Mouse (Mus musculus): Measurements from ENCODE around the gene Gm40193. TPM values are rescaled to one million over a fixed set of nuclear protein-coding genes. Genes with fewer than 3 reads are reported as not detected.
A peak's percentile ranks its signal among the peaks of the same experiment; 100 is the strongest.

The Gm40193 gene
- total RNA-seq, 2 experiments from 2014 or later: not detected

DNA sequence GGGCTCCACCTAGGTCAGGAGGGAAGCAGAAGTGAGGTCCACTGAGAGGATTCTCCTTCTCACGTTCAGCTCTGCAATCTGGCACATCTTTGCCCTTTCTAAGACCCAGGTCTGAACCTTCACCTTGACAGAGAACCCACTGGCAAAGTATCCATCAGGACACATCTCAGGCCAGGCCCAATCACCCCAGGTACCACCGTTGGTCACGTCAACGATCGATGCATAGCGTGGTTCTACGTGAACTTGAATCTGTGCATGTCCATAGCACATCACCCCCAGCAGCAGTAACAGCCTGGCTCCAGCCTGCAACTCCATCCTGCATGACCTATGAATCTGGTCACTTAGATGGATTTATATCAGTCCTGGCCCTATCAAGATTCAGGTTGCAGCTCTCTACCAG is 18.5 kb downstream of the Gm40193 start, which contains the start of gene Vmo1:
Vmo1 (minus strand) TSS at position 329 of the 400 bp plus-strand sequence.
- Histone ChIP-seq H3K27ac (no peak within 1 kb of the TSS), H3K4me3 (no peak within 1 kb of the TSS)
- TF ChIP-seq CTCF (IDR thresholded peaks at IDR 0.05): no peak
- DNase-seq (ENCODE audit: extremely low spot score in 1 of 2, low spot score in 2 of 2): no peak
- intact Hi-C loops (cut with DNase I): no loop called here

DNA sequence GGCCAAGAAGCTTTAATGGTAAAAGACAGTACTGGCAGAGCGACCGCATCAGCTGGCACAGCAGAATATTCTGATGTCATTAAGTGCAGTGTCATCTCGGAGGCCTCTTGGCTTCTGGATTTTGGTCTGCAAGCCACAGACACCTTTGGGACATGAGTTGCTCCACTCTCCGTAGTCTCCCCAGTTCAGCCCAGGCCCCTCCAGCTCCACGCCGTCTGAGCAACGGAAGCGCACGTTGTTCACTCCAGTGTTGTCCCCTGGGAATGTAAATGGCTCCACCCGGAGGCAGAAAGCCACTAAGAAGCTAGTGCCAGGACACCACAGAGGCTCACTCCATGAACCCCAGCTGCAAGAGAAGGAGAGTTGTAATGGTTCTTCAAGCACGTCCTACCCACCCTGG is 19.2 kb downstream of the Gm40193 start:
- intact Hi-C loops (cut with DNase I): no loop called here
- TF ChIP-seq CTCF (IDR thresholded peaks at IDR 0.05): no peak
- DNase-seq (ENCODE audit: extremely low spot score in 1 of 2, low spot score in 2 of 2): no peak
- Histone ChIP-seq H3K27ac (no peak overlapping the region), H3K4me3 (no peak overlapping the region)

DNA sequence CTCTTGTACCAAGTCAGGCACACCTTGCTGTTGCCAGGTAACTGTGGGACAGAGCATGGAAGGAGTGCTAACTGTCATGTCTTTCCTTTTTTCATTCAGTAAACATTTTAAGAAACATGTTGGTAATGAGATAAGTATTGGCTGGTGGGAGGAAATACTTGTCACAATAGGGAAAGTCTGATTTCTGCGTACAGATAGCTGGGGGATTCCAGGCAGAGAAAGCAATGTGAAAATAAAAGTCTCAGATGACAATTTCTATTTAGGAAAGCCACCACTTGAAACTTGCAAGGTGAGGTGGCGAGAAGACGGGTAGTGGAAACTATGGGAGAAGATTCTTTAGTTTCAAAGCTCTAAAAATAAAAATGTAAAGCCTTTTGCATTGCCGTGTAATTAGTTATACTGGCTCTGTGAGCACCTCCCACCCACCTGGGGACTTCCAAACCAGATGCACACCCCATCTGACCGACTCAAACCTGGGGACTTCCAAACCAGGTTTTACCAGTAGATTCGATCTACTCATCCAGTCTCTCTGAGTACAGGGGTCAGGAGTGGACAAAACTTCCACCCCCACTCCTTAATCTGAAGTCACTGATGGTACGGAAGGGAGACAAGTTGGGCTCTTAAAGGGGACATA is 19.9 kb downstream of the Gm40193 start:
- no peak for DNase-seq (ENCODE audit: extremely low spot score in 1 of 2, low spot score in 2 of 2)
- intact Hi-C loops (cut with DNase I): no loop called here
- Histone ChIP-seq H3K27ac (no peak overlapping the region), H3K4me3 (no peak overlapping the region)
- TF ChIP-seq CTCF (IDR thresholded peaks at IDR 0.05): no peak

DNA sequence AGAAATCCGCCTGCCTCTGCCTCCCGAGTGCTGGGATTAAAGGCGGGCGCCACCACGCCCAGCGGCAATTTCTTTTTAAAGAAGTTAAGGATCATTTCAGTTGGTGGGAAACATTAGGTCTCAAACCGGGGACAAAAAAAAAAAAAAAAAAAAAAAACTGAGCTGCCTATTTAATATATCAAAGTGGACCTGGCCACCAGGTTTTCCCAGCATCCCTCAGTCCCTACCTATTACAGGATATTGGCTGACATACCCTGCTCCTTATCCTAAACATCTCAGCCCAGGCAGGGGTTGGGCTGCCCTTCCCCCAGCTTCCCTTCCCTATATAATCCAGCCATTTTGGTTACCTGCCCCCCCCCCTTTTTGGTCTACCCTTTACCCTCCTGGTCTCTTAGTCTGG is 20.9 kb downstream of the Gm40193 start:
- Histone ChIP-seq H3K27ac (no peak overlapping the region), H3K4me3 (no peak overlapping the region)
- TF ChIP-seq CTCF (IDR thresholded peaks at IDR 0.05): no peak
- intact Hi-C loops (cut with DNase I): loop anchor here (2.0 kb wide), 1 partner anchor 59 kb away; no protein-coding TSS in a partner anchor
- no peak for DNase-seq (ENCODE audit: extremely low spot score in 1 of 2, low spot score in 2 of 2)

DNA sequence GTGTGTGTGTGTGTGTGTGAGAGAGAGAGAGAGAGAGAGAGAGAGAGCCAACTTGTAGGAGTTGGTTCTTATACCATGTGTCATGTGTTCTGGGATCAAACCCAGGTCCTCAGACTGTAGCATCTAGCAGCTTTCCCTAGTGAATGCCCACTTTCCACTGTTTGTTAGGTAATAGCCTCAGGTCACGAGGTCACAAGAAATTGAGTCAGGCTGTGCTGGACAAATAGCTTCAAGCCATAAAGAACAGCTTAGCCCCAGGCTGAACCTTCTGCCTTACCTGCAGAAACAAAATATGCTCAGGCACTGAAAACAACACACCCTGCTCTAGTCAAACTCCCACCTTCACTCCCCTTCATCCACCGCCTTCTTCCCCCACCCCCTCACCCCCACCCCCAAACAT is 21.5 kb downstream of the Gm40193 start:
- intact Hi-C loops (cut with DNase I): loop anchor here (2.0 kb wide), 1 partner anchor 58 kb away; no protein-coding TSS in a partner anchor
- Histone ChIP-seq H3K27ac (no peak overlapping the region), H3K4me3 (no peak overlapping the region)
- DNase-seq (ENCODE audit: extremely low spot score in 1 of 2, low spot score in 2 of 2): no peak
- TF ChIP-seq CTCF (IDR thresholded peaks at IDR 0.05): no peak

DNA sequence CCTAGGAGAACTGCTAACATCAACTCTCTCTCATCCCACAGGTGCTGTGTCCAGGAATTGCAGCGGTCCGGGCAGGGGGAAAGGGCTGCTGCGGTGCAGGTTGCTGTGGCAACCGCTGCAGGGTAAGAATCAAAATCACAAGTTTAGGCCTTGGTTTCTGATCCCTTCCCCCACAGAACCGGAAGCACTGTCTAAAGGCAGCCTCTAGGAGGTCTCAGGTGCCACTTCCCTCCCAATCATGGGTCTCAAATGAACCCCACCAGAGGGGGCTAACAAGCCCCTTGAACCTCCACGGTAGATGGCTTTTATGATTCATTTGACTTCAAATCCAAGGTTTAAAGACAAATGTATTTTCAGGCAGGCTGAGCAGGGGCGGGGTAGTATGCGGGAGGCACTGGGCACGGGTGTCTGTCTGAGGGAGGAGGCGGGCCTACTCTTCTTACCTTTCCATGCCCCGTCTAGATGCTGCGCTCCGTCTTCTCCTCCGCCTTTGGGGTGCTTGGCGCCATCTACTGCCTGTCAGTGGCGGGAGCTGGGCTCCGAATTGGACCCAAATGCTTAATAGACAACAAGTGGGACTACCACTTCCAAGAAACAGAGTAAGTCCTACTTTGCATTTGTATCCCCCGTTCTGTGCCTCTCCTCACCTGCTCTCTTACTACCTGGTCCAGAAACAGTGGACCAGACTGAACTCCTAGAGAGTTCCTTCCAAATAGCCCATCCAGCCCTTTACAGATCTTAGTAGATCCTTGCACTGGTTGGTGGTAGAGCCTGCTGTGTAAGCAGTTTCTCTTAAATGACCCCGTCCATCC is 22.8 kb downstream of the Gm40193 start:
- peak; percentile 20 to 35 for DNase-seq (ENCODE audit: extremely low spot score in 1 of 2, low spot score in 2 of 2)
- peak; percentile 56 for TF ChIP-seq CTCF (IDR thresholded peaks at IDR 0.05)
- Histone ChIP-seq H3K27ac (no peak overlapping the region), H3K4me3 (no peak overlapping the region)
- intact Hi-C loops (cut with DNase I): loop anchor here (2.0 to 5.0 kb wide), 2 partner anchors 57 to 78 kb away; partner anchors contain the start of gene Arrb2

DNA sequence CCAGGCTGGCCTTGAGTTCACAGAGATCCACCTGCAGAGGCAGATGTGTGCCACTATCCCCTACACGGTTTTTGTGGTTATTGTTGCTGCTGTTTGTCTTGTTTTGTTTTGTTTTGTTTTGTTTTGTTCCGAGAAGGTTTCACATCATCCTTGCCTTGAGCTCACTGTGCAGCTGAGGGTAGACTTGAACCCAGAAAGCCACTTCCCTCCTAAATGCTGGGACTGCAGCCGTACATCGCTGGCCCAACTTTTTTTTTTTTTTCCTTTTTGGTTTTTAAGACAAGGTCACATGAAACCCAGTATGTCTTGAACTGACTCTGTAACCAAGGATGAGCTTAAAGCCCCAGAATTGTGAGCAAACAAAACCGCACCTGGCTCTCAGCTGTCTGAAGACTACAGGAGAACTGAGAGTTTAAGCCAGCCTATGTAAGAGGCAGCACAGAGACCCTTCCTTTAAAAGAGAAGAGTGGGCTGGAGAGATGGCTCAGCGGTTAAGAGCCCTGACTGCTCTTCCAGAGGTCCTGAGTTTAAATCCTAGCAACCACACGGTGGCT is 25.7 kb downstream of the Gm40193 start:
- Histone ChIP-seq H3K4me3 (no peak overlapping the region), H3K27ac (no peak overlapping the region)
- intact Hi-C loops (cut with DNase I): loop anchor here (2.0 to 5.0 kb wide), 2 partner anchors 75 to 92 kb away; partner anchors contain the start of gene Arrb2
- no peak for TF ChIP-seq CTCF (IDR thresholded peaks at IDR 0.05)
- no peak for DNase-seq (ENCODE audit: extremely low spot score in 1 of 2, low spot score in 2 of 2)

DNA sequence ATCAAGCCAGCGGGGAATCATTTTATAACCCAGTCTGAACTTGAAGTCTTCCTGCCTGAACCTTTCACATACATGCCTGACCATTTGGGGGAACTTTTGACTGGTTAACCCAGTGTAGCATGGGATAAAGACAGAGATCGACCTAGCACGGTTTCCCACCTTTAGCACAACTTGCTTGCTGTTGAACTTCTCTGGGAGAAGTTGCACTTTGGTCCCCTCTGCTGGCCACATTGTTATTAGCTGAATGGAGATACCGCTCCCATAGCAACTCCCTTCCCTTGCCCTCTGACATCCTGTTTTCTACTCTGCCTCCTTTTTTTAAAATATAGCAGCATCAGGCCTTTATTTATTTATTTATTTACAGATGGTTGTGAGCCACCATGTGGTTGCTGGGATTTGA is 26.4 kb downstream of the Gm40193 start:
- Histone ChIP-seq H3K27ac (no peak overlapping the region), H3K4me3 (no peak overlapping the region)
- intact Hi-C loops (cut with DNase I): loop anchor here (2.0 to 5.0 kb wide), 2 partner anchors 74 to 92 kb away; partner anchors contain the start of gene Arrb2
- TF ChIP-seq CTCF (IDR thresholded peaks at IDR 0.05): peak; percentile 67
- DNase-seq (ENCODE audit: extremely low spot score in 1 of 2, low spot score in 2 of 2): peak; percentile 43

DNA sequence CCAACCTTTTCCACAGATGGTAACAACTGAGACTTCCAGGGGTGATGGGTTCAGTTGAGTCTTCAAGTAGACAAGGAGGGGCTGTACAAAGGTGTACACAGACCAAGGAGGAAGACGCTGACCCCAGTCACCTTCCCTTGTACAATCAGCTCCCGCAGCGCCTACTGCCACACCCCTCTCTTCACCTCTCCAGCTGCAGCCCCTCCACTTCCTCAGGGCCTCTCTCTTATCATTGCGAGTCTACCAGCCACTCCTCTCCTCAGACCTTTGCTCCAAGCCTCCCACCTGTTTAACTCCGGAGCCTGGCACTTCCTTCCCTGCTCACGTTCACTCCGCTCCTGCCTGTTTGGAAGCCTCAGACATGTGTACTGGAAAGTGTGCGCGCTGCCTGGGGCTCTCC is 27.8 kb downstream of the Gm40193 start, which contains the start of gene Tm4sf5:
Tm4sf5 (plus strand) TSS at position 275 of the 400 bp plus-strand sequence.
- intact Hi-C loops (cut with DNase I): loop anchor here (5.0 kb wide), 1 partner anchor 73 kb away; the partner anchor contains the start of gene Arrb2
- H3K27ac ChIP-seq: no peak within 1 kb of the TSS
- TF ChIP-seq CTCF (IDR thresholded peaks at IDR 0.05): no peak
- no peak within 1 kb of the TSS for H3K4me3 ChIP-seq
- DNase-seq (ENCODE audit: extremely low spot score in 1 of 2, low spot score in 2 of 2): no peak

DNA sequence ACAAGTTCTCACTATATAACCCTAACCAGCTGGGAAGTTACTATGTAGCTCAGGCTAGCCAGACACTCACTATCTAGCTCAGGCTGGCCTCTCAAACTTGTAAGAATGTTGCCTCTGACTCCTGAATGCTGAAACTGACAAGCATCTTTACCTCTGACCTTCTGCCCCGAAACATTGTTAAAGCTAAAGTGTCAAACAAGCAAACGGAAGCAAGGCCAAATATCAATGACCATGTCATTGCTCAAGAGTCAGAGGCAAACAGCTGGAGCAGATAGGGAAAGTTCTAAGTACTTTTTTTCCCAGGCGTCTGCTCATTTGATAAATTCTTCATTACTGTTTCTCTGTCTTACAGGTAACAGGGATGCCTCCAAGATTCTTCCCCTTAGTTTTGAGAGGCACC is 30.7 kb downstream of the Gm40193 start:
- intact Hi-C loops (cut with DNase I): no loop called here
- TF ChIP-seq CTCF (IDR thresholded peaks at IDR 0.05): no peak
- no peak overlapping the region for H3K27ac ChIP-seq
- no peak overlapping the region for H3K4me3 ChIP-seq
- no peak for DNase-seq (ENCODE audit: extremely low spot score in 1 of 2, low spot score in 2 of 2)

DNA sequence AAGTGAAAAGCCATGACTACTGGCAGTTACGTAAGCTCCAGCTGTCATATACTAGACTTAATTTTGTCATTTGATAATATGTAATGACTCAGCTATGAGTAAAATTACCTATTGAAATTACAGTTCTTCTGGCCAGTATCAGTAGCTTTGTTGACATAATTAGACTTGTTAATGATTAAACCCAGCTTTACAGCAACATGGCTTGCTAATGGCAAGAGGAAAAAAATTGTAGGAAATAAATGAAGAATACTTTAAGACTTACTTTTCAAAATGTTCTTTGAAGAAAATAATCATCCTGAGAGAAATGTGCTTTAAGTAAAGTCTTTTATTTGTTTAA is 32.3 kb downstream of the Gm40193 start:
- intact Hi-C loops (cut with DNase I): no loop called here
- no peak overlapping the region for H3K4me3 ChIP-seq
- TF ChIP-seq CTCF (IDR thresholded peaks at IDR 0.05): no peak
- H3K27ac ChIP-seq: no peak overlapping the region
- DNase-seq (ENCODE audit: extremely low spot score in 1 of 2, low spot score in 2 of 2): no peak
